Mouse (Mus musculus): ENCODE data around the gene Ccdc158.

DNA sequence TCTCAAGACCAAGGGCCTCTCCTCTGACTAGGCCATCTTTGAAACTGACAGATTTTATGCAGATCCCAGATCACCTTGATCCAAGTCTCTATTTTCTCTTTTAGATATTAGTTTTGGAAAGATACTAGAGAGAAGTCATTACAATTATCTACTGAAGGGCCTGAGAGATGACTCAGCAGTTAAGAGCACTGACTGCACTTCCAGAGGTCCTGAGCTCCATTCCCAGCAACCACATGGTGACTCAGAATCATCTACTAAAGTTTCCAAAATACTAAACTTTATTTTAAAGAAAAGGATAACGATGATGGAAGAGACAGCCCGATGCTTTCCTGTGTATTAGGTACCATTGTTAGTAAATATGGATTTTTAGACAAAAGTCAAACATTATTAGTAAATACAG lies 39.8 kb upstream of the Ccdc158 start:
- TF ChIP-seq CHD2 (IDR thresholded peaks at IDR 0.05; ENCODE audit: low read depth, low read length) (no peak), HCFC1 (IDR thresholded peaks at IDR 0.05; ENCODE audit: borderline replicate concordance, insufficient read depth, low read length) (no peak), ZC3H11A (IDR thresholded peaks at IDR 0.05; ENCODE audit: borderline replicate concordance, low read depth, low read length) (no peak), MAFK (IDR thresholded peaks at IDR 0.05; ENCODE audit: insufficient read depth, low read depth, low read length) (0 out of 2 replicates have a peak, but pooled peaks have one; percentile 39), ZNF384 (IDR thresholded peaks at IDR 0.05; ENCODE audit: low read depth, low read length) (no peak)

Data from ES-E14 (cell line).